Mouse (Mus musculus): ENCODE measurements around the gene F2rl2. TPM values are rescaled to one million over a fixed set of nuclear protein-coding genes. Genes with fewer than 3 reads are reported as not detected.

F2rl2 gene
- 1.5 and 2.3 TPM in 2 replicates for polyA plus RNA-seq (2016; fragmentation: Nextera tagmentation; extraction: Ambion mirVana)

DNA sequence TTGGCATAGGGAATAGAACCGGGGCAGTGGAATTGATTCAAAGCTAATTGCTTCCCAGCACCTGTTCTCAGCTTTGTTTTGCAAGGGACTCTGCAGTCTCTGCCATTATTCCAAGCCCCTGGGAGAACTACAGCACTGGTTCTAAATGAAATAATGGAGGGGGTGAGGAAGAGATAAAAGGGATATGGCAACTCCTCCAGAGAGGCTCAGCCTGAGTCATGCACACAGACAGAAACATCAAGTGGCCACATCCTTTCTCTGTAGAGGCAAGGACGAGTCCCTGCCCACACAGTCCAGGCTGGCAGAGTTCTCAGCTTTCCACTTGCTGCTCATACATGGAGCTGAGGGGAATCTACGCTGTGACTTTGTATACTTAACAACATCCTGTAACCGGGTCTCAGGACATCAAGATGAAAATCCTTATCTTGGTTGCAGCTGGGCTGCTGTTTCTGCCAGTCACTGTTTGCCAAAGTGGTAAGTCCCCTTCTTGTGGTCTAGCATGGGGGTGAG, at the start of gene F2rl2:
Gene F2rl2, plus strand, starts transcription at position 200 of the 510 bp plus-strand sequence.
- Histone ChIP-seq H3K4me3 (no peak within 1 kb of the TSS), H3K27ac (replicated peaks) (no peak within 1 kb of the TSS), H3K4me1 (no peaks in the 10 kb centered on the region), H3K36me3 (peaks cover 7% of the 10 kb centered on the region; the same call in 1 of the 2 replicates), H3K27me3 (ENCODE audit: low read depth, poor library complexity, severe bottlenecking) (no peaks in the 10 kb centered on the region), H3K9me3 (replicated peaks) (no peaks in the 10 kb centered on the region)
- 69% methylated on average over 4 of the region's 4 CpGs for WGBS
- no peak for DNase-seq (ENCODE audit: low spot score)

DNA sequence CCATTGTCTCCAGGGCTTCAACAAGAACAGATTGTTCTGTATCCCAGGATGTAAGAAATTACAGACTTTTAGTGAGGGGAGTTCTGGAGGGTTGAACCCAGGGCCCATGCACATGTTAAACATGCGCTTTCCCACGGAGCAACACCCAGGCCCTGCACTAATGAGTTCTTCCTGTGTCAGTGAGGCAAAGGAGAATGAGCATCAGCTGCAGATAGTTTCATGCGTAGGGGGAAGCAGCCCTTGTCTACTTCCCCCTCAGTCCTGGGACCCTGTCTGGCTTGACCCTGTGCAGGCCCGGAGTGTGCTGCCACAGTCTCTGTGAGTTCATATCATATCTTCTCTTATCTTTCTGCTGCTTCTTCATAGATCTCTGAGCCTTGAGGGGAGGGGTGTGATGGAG, 49.4 kb upstream of the F2rl2 start:
- Histone ChIP-seq H3K4me3 (no peak overlapping the region), H3K36me3 (peaks cover 77% of the 10 kb centered on the region), H3K9me3 (replicated peaks) (no peaks in the 10 kb centered on the region), H3K4me1 (peaks cover 6% of the 10 kb centered on the region), H3K27me3 (ENCODE audit: low read depth, poor library complexity, severe bottlenecking) (no peaks in the 10 kb centered on the region), H3K27ac (replicated peaks) (no peak overlapping the region)
- no peak for DNase-seq (ENCODE audit: low spot score)
- 90% methylated on average over 4 of the region's 4 CpGs for WGBS

DNA sequence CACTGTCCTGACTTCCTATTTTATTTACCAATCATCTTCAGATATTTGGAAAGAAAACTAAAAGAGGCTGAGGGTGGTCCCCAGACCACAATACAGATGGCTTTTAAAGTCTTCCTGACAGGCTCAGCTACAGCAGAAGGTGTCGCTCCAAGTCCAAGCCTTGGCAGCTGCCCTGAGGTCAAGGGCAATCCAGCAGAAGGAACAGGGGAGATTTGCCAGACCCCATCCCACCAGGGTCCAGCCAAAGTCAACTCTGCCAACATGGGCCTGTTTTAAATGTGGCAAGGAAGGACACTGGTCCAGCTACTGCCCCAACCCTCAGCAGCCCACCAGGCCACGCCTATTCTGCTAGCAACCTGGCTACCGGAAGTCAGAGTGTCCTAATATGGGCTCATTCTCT, 46.7 kb upstream of the F2rl2 start:
- H3K27ac ChIP-seq (replicated peaks): no peak overlapping the region
- H3K4me3 ChIP-seq: no peak overlapping the region
- no peaks in the 10 kb centered on the region for H3K27me3 ChIP-seq (ENCODE audit: low read depth, poor library complexity, severe bottlenecking)
- no peaks in the 10 kb centered on the region for H3K9me3 ChIP-seq (replicated peaks)
- H3K36me3 ChIP-seq: peaks cover 52% of the 10 kb centered on the region
- DNase-seq (ENCODE audit: low spot score): no peak
- no peaks in the 10 kb centered on the region for H3K4me1 ChIP-seq
- WGBS: 93% methylated on average over 3 of the region's 3 CpGs

DNA sequence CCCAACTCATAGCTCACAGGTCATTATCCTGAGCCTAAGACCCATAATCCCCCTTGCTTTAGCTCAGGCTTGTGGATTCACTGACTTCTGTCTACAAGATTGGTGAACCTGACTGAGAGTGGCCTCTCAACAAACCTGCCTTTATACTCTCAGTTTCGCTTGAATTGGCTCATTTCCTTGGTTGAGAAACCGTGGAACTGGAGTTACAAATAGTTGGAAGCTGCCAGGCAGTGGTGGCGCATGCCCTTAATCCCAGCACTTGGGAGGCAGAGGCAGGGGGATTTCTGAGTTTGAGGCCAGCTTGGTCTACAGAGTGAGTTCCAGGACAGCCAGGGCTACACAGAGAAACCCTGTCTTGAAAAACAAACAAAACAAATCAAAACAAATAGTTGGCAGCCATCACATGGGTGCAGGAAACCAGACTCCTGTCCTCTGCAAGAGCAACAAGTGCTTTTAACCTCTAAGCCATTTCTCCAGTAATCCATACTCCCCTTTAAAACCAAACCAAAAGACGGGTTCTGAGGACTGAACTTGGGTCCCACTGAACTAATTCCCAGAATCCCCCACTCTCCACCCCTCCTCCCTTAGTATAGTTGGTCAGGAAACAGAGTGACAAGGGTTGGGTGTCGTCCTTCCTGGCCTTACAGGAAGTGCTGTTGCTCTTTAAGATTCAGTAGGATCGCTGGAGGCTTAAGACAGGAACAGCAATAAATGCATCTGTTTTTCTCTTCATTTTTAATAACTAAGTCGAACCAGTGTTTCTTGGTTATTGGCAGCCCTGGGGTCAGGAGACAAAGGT, 44.6 kb upstream of the F2rl2 start:
- no peaks in the 10 kb centered on the region for H3K9me3 ChIP-seq (replicated peaks)
- H3K4me3 ChIP-seq: no peak overlapping the region
- H3K27me3 ChIP-seq (ENCODE audit: low read depth, poor library complexity, severe bottlenecking): no peaks in the 10 kb centered on the region
- no peak overlapping the region for H3K27ac ChIP-seq (replicated peaks)
- H3K4me1 ChIP-seq: peaks cover under 1% of the 10 kb centered on the region; the same call in 1 of the 2 replicates
- 86% methylated on average over 7 of the region's 7 CpGs for WGBS
- DNase-seq (ENCODE audit: low spot score): no peak
- peaks cover 45% of the 10 kb centered on the region for H3K36me3 ChIP-seq

DNA sequence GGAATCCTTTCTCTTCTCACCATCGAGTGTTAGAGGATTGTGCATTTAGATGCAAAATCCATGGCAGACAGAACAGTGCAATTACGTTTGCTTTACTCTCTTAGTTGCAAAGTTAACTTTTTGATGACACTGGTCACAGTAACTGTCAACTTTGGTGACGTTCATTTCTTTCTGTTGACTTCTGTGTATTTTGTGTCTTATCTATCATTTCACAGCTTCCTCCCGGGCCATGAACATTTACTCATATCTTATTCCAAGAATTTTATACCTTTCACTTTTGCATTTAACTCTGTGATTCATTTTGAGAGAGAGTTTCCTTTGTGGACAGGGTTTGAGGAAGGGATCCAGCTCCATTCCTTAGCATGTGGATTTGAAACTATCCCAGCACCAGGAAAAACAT, 43.0 kb upstream of the F2rl2 start:
- H3K36me3 ChIP-seq: peaks cover 53% of the 10 kb centered on the region
- H3K27ac ChIP-seq (replicated peaks): no peak overlapping the region
- H3K27me3 ChIP-seq (ENCODE audit: low read depth, poor library complexity, severe bottlenecking): no peaks in the 10 kb centered on the region
- 93% methylated on average over 4 of the region's 4 CpGs for WGBS
- no peak for DNase-seq (ENCODE audit: low spot score)
- no peak overlapping the region for H3K4me3 ChIP-seq
- H3K4me1 ChIP-seq: peaks cover 4% of the 10 kb centered on the region; the same call in 1 of the 2 replicates
- no peaks in the 10 kb centered on the region for H3K9me3 ChIP-seq (replicated peaks)

DNA sequence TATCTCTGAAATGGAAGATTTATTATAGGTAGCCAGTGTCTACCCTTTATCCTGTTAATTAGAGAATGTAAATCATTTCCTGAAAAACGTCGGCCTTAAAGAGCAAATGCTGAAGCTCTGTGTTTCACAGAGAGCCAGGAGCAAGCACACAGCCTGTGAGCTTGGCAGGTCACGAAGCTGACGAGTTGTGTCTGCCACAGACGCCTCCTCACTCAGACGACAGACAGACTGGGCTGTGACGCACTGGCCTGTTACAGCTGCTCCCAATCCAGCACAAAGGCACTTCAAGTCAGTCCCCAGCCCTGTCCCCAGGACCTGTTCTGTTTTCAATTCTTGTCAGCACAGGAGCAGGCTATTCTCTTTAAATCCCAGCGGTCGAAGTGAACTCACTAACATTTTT, 41.4 kb upstream of the F2rl2 start:
- H3K4me1 ChIP-seq: peaks cover 4% of the 10 kb centered on the region; the same call in 1 of the 2 replicates
- 0 out of 2 replicates have a peak overlapping the region, but pooled peaks have one; percentile 28 for H3K27ac ChIP-seq (replicated peaks)
- no peak for DNase-seq (ENCODE audit: low spot score)
- WGBS: 66% methylated on average over 9 of the region's 9 CpGs
- no peaks in the 10 kb centered on the region for H3K9me3 ChIP-seq (replicated peaks)
- H3K27me3 ChIP-seq (ENCODE audit: low read depth, poor library complexity, severe bottlenecking): no peaks in the 10 kb centered on the region
- peaks cover 54% of the 10 kb centered on the region for H3K36me3 ChIP-seq
- H3K4me3 ChIP-seq: no peak overlapping the region

DNA sequence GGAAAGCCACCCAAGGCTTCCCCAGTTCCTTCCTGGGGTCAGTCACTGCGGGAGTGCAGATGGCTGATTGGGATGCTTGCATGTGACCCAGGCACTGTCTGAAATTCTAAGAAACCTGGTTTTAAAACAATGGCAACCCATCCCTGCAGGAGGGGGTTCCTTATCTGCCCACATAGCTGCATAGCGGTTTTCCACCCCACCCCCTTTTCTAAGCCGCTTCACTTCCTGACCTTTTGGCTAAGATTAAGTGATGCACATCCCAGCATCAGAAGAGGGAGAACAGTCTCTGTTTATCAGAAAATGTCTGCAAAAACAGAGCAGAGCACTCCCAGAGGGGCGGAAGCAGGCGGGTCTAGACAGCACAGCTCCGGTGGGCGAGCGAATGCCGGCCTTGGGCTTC, 39.5 kb upstream of the F2rl2 start:
- WGBS: 59% methylated on average over 9 of the region's 9 CpGs
- no peaks in the 10 kb centered on the region for H3K27me3 ChIP-seq (ENCODE audit: low read depth, poor library complexity, severe bottlenecking)
- H3K27ac ChIP-seq (replicated peaks): peak overlapping the region; percentile 52; the same call in 1 of the 2 replicates
- no peaks in the 10 kb centered on the region for H3K9me3 ChIP-seq (replicated peaks)
- H3K36me3 ChIP-seq: peaks cover 64% of the 10 kb centered on the region
- H3K4me1 ChIP-seq: peaks cover 4% of the 10 kb centered on the region; the same call in 1 of the 2 replicates
- H3K4me3 ChIP-seq: no peak overlapping the region
- no peak for DNase-seq (ENCODE audit: low spot score)

DNA sequence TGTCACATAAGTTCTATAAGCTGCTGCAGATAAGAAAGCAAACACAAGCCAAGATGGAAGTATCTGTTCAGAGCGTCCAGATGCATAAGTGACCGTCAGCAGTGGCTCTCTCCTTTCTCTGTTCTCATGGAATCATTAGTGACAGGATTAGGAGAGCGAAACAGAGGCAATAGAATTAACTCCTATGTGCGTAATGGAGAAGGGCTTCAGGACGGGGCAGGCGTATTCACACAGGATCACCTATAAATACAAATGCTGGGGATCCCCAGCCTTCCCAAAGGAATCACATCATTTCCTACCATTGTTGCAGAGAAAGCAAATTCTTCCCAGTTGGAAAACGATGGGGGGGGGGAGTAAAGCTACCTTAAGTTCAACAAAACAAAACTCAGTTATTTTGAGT, 37.2 kb upstream of the F2rl2 start:
- no peak overlapping the region for H3K4me3 ChIP-seq
- peaks cover 4% of the 10 kb centered on the region; the same call in 1 of the 2 replicates for H3K4me1 ChIP-seq
- no peaks in the 10 kb centered on the region for H3K27me3 ChIP-seq (ENCODE audit: low read depth, poor library complexity, severe bottlenecking)
- no peaks in the 10 kb centered on the region; the same call in 1 of the 2 replicates for H3K9me3 ChIP-seq (replicated peaks)
- 85% methylated on average over 7 of the region's 7 CpGs for whole genome bisulfite sequencing
- peaks cover 84% of the 10 kb centered on the region for H3K36me3 ChIP-seq
- no peak for DNase-seq (ENCODE audit: low spot score)
- no peak overlapping the region for H3K27ac ChIP-seq (replicated peaks)

DNA sequence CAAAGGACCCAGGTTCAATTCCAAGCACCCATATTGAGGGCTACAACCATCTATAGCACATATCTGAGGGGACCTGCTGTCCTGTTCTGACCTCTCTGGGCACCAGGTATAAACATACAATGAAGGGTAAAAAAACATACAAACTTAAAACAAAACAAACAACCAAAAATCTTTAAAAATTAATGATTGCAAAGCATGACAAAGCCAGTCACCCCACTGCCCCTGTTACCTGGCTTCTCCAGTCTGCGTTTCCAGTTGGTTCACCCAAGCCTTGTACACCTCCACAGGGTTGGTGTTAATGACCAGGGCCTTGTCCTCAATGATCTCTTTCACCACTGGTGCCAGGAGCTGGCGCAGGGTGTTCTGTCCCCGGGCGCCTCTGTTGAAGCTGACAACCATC, 32.8 kb upstream of the F2rl2 start:
- no peaks in the 10 kb centered on the region for H3K27me3 ChIP-seq (ENCODE audit: low read depth, poor library complexity, severe bottlenecking)

DNA sequence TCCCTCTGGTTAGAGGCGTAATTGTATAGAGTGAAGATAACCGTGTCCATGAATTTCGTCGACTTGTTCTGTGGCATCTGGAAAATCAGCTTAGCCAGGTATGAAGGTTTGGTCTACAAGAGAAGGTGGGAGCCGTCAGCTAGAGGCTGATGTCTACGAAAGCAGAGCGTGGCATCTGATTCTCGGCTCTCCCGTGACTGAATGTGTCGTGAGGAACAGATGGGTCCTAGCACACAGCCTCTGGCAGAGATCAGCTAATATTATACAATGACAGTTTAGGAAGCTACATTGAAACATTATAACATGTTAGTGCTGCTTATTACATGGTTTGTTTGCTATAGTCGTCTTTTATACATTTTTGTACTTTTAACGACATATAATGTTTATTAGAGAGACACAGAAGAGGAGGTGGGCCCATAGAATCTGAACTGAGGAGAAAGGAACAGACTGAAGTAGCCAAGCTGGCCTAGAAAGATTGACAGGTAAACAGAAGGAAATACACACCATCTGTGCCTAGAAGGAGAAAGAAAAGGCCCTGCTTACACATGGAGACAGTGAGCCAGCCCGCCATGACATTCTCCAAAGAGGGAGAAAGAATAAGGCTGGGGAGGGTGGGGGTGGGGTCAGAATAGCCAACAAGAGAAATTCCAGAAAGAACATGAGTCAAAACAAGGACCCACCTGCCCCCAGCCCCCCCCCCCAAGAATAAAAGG, 30.9 kb upstream of the F2rl2 start:
- no peaks in the 10 kb centered on the region for H3K27me3 ChIP-seq (ENCODE audit: low read depth, poor library complexity, severe bottlenecking)
- H3K9me3 ChIP-seq (replicated peaks): no peaks in the 10 kb centered on the region; the same call in 1 of the 2 replicates
- no peak overlapping the region for H3K4me3 ChIP-seq
- WGBS: 90% methylated on average over 13 of the region's 13 CpGs
- DNase-seq (ENCODE audit: low spot score): no peak
- H3K4me1 ChIP-seq: peaks cover 6% of the 10 kb centered on the region; the same call in 1 of the 2 replicates
- H3K36me3 ChIP-seq: peaks cover 94% of the 10 kb centered on the region
- no peak overlapping the region for H3K27ac ChIP-seq (replicated peaks)

More for the DNA sequence above, 32.8 kb upstream of the F2rl2 start:
- Histone ChIP-seq H3K4me1 (peaks cover 6% of the 10 kb centered on the region; the same call in 1 of the 2 replicates), H3K27ac (replicated peaks) (no peak overlapping the region), H3K9me3 (replicated peaks) (no peaks in the 10 kb centered on the region; the same call in 1 of the 2 replicates), H3K36me3 (peaks cover 94% of the 10 kb centered on the region), H3K4me3 (no peak overlapping the region)
- DNase-seq (ENCODE audit: low spot score): no peak
- 95% methylated on average over 4 of the region's 4 CpGs for WGBS

DNA sequence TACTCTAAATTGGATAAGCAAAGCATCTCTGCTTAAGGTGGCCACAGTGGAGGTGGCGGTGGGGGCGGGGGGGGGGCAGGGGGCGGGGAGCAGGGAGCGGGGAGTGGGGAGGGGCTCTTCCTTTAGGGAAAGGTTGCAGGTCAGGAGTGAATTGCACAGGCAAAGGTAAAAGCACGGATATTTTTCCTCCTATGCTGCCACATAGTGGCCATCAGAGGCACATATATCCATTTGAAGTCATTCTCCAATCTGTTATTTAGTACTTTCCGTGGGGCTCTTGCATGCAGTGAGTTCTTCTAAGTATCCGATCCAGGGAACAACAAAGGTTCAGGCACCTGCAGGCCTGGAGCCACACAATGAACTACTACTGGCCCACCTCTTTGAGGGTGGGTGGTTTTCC, 29.4 kb upstream of the F2rl2 start:
- Histone ChIP-seq H3K27ac (replicated peaks) (no peak overlapping the region), H3K4me1 (peaks cover 6% of the 10 kb centered on the region; the same call in 1 of the 2 replicates), H3K9me3 (replicated peaks) (no peaks in the 10 kb centered on the region; the same call in 1 of the 2 replicates), H3K36me3 (peaks cover 94% of the 10 kb centered on the region), H3K4me3 (no peak overlapping the region), H3K27me3 (ENCODE audit: low read depth, poor library complexity, severe bottlenecking) (no peaks in the 10 kb centered on the region)
- no peak for DNase-seq (ENCODE audit: low spot score)
- WGBS: 27% methylated on average over 7 of the region's 7 CpGs

DNA sequence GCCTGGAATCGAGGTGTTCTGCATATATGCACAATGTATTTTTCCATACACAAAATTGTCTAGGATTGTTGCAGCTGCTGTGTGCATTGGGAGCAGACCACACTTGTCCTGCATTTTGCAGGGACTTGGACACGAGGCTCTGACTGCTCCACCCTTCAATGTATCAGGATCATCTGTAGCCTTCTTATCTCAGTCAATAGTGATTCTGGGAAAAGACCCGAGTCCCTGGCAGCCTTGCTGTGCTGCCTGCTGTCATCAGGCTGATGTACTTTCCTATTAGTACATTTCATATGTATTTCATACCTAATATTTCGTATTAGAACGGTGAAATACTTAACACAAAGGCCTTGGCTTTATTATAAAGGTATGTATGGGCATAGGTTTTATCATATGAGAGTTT, 26.1 kb upstream of the F2rl2 start:
- Histone ChIP-seq H3K4me3 (no peak overlapping the region), H3K27me3 (ENCODE audit: low read depth, poor library complexity, severe bottlenecking) (no peaks in the 10 kb centered on the region), H3K9me3 (replicated peaks) (no peaks in the 10 kb centered on the region), H3K36me3 (peaks cover 73% of the 10 kb centered on the region), H3K4me1 (peaks cover 6% of the 10 kb centered on the region; the same call in 1 of the 2 replicates), H3K27ac (replicated peaks) (no peak overlapping the region)
- no peak for DNase-seq (ENCODE audit: low spot score)
- 89% methylated on average over 5 of the region's 5 CpGs for WGBS
